Mouse (Mus musculus) liver (tissue): ENCODE data around the gene Tanc1.
"Not testable (repeated sequence)": the region's sequence is repeated elsewhere in the genome, so short reads cannot be mapped to it uniquely, and the experiment has no call there.

ENCODE experiments used
- DNase-seq: peaks from one replicate; pipeline ENCODE4 v3.0.0-alpha.2; 2020; ENCODE audit warnings: mixed read lengths

Tanc1 gene

DNA sequence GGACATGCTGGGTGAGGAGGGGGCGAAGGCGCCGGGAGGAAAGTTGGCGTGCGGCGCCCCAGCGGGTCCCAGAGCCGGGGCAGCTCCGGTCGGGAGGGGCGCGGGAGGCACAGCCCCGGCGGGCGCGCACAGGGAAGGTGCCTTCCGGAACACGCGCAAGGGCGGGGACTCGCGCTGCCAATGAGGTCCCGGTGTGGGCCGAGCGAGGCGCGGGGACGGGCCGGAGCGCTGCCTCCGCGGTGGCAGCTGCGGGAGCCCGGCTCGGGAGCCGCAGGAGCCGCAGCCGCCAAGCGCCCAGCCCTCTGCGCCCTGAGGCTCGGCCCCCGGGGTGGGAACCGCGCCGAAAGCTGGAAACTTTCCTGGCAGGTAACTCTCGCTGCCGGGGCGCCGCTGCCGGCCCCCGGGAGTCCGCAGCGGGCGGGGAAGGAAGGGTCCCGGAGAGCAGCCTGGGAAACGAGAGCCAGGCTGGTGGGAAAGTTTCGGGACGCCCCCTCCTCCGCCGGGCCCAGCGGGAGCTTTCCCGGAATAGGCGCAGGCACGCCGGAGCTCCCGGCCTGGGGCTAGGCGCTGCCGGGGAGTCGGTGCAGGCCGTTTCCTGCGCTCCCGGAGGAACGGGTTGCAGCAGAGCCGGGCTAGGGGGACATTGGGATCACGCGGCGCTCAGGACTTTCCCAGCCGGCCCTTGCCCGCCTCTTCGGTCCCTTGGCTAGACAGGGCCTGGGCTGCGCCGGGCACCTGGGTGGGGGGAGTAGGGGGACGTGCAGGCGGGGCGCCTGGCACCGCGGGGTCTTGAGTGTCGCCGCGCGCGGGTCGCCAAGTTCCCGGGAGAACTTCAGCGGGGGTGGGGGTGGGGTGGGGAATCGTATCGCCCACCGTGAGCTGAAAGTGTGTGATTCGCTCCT lies at the start of gene Tanc1:
Gene Tanc1, plus strand, starts transcription at position 212 of the 902 bp plus-strand sequence.
- DNase-seq, result peak; percentile 82

DNA sequence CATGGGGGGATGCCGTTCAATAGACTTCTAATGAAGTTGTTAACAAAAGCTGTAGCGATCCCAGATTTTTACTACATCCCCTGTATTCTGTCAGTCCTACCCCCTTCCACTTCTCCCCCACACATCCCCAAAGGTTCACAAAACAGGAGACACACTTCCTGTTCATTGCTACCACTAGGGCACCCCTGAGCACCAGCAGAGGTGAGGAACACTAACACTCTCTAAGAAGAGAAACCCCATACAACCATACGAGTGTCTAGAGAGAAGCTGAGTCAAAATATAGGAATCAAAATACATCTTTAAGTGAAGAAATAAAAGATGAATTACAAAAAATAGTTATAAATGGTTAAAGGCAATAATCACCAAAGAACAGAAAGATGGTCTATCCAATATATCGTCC lies 49.6 kb upstream of the Tanc1 start:
- DNase-seq, result no peak

DNA sequence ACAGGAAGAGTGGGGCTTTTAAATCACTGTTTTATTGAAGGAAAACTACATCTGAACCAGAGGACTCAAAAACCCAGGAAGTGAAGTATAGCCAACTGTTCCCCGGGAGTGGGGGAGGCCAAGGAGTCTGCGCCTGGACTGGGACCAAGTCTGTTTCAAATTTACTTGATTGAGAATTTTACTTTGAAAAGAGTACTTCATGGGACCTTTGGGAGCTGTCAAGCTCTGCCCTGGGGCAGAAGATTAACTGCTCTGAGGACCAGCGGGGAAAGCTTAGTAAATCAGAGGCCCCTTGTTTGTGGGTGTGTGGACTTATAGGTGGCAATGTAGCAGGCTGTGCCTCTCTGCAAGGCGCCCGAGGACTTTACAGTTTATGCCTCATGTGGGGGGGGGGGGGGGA lies 49.1 kb upstream of the Tanc1 start:
- no peak for DNase-seq

DNA sequence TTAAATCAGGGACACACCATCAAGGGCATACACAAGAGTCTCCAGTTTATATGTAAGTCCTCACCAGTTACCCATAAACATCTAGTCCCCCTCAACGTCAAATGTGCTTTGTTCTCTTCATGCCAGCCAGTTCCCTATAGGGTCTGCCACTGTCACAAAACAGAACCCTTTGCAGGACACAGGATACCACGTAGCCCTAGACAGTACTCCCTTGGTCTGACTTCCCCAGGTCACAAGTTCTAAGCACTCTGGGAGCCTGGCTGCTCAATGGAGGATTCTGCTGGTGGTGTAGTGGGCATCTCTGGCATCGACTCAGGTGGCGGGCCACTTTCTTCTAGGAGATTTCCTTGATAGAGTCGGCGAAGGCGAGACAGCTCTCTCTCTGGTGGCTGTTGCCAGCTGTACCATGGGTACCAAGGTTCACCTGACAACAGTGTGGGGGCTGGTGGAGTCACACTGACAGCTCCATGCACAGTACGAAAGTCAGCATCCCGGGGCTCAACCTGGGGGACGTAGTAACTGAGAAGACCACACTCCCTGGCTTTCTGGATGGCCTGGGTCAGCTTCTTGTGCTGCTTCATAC lies 47.7 kb upstream of the Tanc1 start:
- DNase-seq, result not testable (repeated sequence)

DNA sequence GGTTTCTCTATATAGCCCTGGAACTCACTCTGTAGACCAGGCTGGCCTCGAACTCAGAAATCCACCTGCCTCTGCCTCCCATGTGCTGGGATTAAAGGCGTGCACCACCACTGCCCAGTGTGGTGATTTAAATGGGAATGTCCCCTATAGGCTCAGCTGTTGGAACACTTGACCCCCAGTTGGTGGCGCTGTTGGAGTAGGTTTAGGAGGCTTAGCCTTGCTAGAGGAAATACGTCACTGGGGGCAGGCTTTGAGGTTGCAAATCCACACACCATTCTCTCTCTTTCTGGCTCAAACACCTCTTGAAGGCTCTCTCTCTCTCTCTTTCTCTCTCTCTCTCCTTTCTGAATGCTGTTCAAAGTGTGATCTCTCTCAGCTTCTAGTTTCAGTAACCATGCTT lies 46.9 kb upstream of the Tanc1 start:
- no peak for DNase-seq

DNA sequence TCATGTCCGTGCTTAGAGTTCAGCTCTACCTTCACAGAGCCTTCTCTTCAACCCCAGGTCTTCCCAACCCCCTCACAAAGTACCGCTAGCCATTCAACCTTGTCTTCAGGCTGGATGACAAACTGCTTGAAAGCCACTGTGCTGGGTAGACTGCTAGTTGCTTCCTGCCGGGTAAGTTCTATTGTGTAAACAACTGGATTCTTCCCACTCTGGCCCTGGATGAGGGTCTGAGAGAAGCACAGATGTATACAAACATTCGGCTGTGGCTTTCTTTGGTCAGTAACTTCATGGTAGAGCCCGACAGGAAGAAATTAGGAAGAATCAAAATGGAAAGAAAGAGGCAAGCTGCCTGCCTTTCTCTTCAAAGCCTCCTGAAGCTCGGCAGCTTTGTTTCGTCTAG lies 30.9 kb upstream of the Tanc1 start:
- no peak for DNase-seq

DNA sequence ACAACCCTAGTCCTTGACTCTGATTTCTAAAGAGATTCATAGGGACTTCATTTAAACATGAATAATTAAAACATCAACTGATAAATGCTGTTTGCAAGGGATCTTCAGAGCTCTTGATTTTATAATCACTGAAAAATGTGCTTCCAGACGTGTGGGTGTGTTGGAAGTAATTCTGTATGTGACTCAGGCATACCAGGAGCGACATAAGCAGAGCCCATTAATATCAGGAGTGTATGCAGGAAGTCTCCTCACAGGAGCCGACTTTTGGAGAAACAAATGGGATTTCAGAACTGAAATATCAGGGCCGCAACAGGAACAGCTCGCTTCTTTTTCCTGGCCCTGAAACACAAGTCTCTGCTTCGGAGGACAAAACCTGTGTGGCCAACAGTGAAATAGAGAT lies 27.9 kb upstream of the Tanc1 start:
- no peak for DNase-seq

DNA sequence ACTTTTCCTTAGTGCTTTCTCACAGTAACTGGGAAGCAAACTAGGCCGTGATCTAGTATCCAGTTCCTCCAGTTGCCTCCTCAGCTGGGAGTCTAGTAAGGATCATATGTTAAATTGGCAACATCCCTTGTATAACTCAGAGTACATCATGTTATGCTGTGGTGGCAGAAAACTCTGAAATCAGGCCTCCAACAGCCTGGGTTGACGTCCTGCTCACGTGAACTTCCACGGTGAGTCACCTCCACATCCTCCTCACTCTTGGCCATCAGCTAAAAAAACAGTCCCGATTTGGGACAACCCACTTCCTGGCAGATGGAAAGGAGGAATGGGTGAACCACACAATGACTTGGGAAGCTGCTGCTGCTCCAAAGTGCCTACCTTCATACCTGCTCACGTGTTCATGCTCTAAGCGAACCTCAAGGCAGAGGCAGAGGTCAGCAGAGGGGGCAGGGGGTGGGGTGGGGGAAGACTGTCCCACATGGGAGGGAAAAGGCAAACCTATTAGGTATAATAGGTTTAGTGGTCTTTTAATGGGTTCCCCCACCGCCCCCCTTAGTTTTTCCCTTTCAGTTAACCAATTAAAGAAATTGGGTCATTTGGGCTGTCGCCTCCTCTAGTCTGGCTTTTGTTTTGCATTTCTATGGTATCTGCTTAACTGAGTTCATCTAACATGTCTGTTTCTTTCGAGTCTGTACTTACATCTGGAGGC lies 24.3 kb upstream of the Tanc1 start:
- DNase-seq, result no peak

DNA sequence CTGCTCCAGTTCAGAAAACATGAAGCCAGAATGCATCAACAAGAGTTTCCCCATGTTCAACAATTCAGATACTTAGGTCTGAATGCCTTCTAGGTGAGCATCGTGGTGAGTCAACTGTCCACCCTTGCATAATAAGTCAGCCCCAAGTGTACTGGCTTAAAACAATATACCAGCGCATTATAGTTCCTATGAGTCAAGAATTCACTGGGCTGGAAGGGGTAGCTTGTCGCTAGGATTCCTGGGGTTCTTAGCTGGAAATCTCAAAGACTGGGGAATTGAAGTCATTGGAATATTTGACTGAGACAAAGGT lies 23.8 kb upstream of the Tanc1 start:
- no peak for DNase-seq

DNA sequence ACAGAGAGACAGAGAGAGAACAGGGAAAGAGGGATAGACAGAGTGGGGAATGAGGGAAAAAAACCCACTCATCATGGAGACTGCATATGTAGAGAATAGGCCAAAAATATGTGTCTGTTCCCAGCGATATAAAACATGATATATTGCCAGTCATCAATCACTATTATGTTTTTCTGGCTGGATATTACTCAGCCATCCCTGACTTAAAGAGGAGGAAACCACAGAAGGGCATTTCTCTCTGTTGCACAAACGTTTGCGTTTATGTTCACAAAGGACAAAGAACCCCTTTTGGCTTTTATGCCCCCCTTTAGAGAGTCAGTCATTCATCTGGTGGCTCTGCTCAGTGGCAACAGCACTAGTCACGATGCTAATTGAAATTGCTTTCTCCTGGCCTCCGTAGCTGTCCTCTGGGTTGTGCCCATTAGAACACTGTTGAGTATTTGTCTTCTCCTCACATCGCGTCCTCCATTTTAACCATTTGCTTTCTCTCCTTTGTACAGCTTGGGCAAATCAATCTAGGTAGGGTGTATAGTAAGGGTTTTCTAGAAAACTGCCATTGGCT lies 18.4 kb upstream of the Tanc1 start:
- no peak for DNase-seq

DNA sequence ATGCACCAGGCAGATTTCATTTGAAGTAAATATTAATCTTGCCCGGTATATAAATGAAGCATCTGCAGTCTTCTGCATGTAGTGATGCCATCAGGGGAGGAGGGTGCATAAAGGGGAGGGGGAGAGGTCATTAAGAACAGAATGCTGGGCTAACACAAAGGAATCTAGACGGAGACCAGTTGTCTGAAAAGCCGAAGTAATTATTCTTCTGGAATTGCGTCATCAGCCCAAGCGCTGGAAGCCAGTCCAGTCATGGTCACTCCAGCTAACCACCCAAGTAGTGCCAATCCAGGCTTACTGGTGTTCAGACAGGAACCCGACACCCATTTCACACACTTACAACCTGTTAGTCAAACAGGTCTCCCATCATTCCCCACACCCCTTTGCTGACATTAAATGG lies 17.7 kb upstream of the Tanc1 start:
- DNase-seq, result no peak

DNA sequence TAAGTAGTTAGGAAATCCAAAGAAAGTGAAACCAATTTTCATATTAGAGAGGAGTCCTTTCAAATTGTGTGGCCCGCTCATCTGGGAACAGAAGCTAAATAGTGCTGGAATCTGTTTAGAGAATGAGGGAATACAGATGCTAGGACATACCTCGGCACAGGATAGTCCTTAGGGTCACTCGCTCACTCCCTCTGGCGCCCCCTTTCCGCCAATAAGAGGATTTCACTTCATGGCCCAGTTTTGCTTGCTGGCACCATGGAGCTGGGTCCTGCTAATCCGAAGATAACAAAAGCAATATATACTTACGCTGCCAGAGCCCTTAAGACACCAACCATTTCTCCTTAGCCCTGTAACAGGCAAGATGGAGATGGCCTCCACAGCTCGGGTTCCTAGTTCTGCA lies 15.3 kb upstream of the Tanc1 start:
- DNase-seq, result no peak

DNA sequence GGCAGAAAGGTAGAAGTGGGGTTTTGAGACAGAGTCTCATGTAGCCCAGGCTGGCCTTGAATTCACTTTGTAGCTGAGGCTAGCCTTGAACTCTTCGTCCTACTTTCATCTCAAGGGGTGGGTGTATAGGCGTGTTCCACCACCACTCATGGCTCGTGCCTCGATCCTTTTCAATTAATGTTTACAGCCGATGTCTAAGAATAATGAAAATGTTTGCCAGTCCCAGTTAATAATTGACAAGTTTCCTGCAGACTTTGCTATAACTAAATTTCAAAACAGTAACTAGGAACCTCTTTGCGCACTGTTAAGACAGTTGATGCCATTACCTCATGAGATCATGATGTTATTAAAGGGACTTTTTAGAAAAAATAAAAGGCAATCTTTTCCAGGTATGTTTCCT lies 13.6 kb upstream of the Tanc1 start:
- no peak for DNase-seq

DNA sequence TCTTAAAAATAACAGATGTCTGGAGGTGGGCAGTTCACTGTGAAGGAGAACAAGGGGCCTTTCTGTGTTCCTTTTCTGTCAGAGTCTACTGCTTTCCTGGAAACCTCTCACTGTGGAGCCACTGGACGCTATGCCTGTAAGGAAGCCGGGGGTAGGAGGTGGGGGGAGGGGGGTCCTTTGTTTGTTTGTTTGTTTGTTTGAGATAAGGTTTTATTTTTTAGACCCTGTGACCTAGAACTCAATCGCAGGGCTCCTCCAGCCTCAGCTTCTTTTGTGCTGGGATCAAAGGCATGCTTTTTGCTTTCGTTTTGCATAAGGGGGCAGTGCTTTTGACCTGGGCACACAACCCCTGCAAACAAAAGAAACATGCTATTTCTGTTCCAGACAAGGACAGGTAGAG lies 12.9 kb upstream of the Tanc1 start:
- no peak for DNase-seq

DNA sequence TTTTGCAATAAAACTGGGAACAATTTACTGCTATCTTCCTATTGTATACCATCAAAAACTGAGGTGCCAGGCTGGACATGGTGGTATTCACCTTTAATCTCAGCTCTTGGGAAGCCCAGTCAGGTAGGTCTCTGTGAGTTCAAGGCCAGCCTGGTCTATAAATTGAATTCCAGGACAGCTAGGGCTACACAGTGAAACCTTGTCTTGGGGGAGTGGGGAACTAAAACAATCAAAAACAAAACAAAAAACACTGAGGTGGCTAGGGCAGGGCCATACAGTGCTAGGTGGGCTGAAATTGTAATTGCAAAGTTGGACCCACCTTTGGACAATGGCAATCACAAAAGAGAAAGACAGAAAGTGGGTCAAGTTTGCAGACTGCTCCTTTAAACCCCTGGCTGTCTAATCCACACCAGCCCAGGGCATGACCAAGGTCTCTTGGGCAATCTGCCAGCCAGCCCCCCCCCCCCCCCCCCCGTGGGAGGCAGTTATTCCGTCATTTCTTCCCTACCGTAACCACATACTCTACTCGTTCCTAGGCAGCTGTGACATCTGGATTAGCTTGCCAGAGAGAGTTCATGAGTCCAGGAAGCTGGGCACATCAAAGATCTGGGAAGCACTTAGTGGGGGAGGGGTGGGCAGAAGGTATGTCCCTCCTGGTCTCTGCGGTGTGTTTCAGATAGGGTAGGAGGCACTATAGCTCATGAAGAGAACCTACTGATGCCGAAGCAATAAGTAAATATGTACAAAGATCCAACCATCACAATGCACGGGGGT lies 12.3 kb upstream of the Tanc1 start:
- DNase-seq, result peak; percentile 26

DNA sequence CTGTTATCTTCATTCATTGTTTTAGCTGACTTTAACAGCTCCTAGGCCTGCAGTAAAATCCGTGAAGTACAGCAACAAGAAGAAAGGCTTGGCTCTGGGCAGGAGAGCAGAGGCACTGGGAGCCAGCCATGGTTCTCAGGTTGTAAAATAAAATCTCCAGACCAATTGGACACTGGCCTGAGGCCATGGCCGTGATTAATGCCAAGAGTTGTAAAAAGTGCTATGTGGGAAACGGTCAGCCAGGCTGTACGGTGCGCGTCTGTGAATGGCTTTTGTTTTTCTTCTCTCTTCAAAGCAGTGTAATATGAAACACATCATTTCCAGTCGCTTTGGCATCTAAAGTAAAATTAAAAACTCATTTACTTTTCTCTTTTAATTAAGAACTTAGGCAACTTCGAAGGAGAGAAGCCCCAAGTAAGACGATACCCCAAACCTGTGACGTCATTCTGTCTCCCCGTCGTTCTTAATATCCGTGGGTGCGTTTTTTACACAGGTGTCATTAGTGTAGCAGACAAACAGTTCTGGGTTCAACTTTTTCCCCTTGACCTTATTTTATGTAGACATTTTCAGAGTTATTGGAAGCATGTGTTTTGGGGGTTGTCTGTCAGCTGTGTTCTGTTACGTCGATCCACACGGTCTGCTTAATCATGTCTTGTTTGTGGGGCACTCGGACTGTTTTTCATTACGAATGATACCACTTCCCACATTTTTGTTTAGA lies 11.6 kb upstream of the Tanc1 start:
- DNase-seq, result no peak

DNA sequence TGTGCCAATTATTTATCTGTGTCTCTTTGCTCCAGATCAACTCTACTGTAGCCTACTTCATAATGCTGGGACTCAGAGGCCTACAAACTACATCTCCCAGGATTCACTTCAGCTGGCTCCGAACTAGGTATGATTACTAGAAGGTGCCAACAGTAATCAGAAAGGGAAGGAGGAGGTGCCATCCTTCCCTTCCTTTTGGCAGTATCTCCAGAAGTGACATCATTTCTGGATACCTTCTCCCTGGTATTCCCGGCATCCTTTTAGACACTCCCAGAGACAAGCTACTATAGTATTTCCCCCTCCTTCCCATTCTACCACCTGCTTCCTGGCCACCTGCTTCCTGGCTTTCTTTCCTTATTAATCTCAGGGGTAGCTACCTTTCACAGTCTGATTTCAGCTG lies 10.9 kb upstream of the Tanc1 start:
- no peak for DNase-seq

DNA sequence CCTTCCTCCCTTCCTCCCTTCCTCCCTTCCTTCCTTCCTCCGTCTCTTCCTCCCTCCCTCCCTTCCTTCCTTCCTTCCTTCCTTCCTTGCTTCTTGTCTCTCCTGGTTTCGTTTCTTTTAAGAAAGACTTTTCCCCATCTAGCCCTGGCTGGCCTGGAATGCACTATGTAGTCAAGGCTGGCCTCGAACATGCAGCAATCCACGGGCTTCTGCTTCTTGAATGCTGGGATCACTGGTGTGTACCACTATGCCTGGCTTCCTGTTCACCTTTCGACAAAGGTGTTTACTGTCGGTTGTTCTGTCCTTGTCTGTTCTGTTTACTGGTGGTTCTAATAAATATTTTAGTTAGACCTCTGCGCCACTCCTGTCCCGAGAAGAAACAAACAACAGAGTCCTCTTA lies 10.4 kb upstream of the Tanc1 start:
- no peak for DNase-seq

DNA sequence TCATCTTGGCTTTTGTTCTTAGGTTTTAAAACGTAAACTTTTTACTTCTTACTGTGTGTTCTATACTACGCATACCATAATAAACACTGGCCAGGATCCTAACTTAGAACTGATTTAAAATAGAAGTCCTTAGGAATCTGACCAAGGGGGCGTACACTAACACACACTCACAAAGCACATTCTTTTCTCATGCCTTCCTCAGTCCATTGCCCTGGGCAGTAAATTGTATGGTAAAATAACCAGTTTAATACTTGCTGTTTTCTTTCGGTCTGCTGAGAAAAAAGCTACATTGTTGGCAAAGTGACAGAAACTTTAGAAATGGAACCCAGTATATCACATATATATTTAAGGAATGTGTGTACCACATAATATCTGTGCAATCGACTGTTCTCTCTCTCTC lies 2.9 kb upstream of the Tanc1 start:
- no peak for DNase-seq

DNA sequence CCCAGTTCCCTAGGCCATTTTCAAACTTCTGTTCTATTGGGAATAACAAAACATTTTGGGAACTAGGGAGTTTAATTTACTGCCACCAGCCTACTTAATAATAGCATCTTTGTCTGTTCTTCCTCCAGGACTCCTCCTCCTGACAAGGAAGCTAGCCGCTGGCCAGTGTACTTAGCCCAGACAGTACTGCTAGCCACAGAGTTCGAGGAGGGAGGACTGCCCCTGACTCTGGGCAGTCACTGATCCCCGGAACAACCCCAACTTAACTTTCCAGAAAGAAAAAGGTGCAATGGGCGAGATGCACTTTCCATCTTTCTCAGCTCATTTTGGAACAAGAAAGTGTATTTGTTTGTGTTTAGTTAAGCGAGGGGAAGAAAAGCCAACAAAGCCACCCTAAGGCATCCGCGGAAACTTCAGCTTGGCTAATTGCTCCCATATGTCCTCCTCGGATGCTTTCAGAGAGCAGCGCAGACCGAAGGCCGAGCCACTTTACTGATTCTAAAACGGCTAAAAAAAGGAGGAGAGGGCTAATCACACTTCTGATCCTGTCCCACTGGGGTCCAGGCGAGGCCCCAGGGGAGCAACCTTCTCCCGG lies 529 bp upstream of the Tanc1 start:
- no peak for DNase-seq

DNA sequence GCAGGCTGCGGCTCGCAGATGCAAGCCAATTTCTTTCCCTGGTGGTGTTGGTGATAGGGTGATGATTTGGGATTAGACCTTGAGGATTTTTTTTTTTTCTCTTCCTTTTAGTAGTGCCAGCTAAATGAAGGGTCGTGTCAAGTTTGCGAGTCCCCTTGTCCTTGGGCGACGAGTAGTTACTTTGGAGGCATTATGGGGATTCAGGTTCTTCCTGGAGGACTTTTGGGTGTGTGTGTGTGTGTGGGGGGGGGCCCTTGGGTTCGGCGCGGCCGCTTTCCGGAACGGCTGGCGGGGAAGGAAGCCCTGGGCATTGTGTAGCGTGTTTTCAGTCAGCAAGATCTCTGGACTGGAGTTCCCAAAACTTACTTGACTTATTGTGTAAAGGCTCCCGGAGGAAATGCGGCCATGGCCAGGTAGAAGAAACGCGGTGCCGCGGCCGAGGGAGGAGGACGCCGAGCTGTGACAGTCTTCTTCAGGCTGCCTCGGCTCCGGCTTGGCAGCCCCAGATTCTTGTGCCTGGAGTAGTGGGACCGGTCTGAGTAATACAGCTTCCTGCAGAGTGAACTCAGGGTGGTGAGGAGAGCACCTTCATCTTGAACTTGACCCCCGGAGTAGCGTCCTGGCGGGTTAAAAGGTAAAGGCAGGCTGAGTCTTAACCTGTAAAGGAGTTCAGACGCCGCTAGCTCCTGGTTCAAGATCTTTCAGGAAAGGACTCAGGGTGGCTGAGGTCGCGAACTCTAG lies 1.1 kb downstream of the Tanc1 start:
- no peak for DNase-seq
